Mouse (Mus musculus) lung, adult 2 months (tissue): ENCODE results near the gene Smpdl3b. TPM values are rescaled to one million over a fixed set of nuclear protein-coding genes. Genes with fewer than 3 reads are reported as not detected.
"Not testable (repeated sequence)": the region's sequence is repeated elsewhere in the genome, so short reads cannot be mapped to it uniquely, and the experiment has no call there.

ENCODE experiments used
- DNase-seq: peaks from one replicate; pipeline ENCODE4 v3.0.0; 2022
- H3K4me1 ChIP-seq: fragments of 200-500 bp; 2 replicates; pipeline ENCODE4 v1.6.1; 2011; ENCODE audit warnings: low read length; ENCODE audit not compliant: control insufficient read depth, insufficient read depth
- H3K4me3 ChIP-seq: fragments of 200-500 bp; replicated peaks from 2 replicates; pipeline ENCODE3; 2011; ENCODE audit warnings: low read depth, mild to moderate bottlenecking, control low read depth, low read length; ENCODE audit errors: extremely low read depth
- CTCF ChIP-seq: fragments of 200-500 bp; IDR thresholded peaks from 2 replicates; pipeline ENCODE4 v1.5.1; 2011; ENCODE audit warnings: mild to moderate bottlenecking, low read length, control low read depth; ENCODE audit not compliant: insufficient read depth
- POLR2A ChIP-seq: fragments of 200-500 bp; IDR thresholded peaks from 2 replicates; pipeline ENCODE4 v1.6.1; 2011; ENCODE audit warnings: low read depth, mild to moderate bottlenecking, control low read depth, low read length, borderline replicate concordance; ENCODE audit errors: extremely low read depth
- WGBS: fragments of 180-500 bp; shearing (Covaris S2); methylation state at CpG from one replicate; pipeline ENCODE4 v1.1.7; 2018; 5-methylcytosine and 5-hydroxymethylcytosine counted together
- polyA plus RNA-seq: library from polyadenylated mRNA; depleted of rRNA; stranded (reverse); fragments of >200 nt; gene quantifications from 2 replicates; pipeline ENCODE4 v1.2.3, GENCODE M21; 2012

Gene Smpdl3b
- polyA plus RNA-seq, 1 experiment: 6.6 TPM

GRCm38 (mm10) chr4:132780288-132780687, 23.2 kb upstream of the Smpdl3b start:
- DNase-seq: no peak
- no peaks in the 10 kb centered on the region for H3K4me1 ChIP-seq
- H3K4me3 ChIP-seq: no peak overlapping the region
- WGBS: 77% methylated on average over 4 of the region's 4 CpGs
- no peak for TF ChIP-seq CTCF
- TF ChIP-seq POLR2A: no peak

GRCm38 (mm10) chr4:132778562-132779201, 21.6 kb upstream of the Smpdl3b start:
- TF ChIP-seq POLR2A (no peak), CTCF (no peak)
- DNase-seq: no peak
- Histone ChIP-seq H3K4me3 (no peak overlapping the region), H3K4me1 (no peaks in the 10 kb centered on the region)
- WGBS: 92% methylated on average over 6 of the region's 6 CpGs

- WGBS: 81% methylated on average over 5 of the region's 5 CpGs
- DNase-seq: peak; percentile 63
- Histone ChIP-seq H3K4me3 (no peak overlapping the region), H3K4me1 (no peaks in the 10 kb centered on the region)
- no peak for TF ChIP-seq POLR2A
- TF ChIP-seq CTCF: peak; percentile 72
Measured at GRCm38 (mm10) chr4:132776764-132777163, 19.7 kb upstream of the Smpdl3b start.

- DNase-seq: no peak
- 79% methylated on average over 3 of the region's 3 CpGs for WGBS
- no peak for TF ChIP-seq CTCF
- Histone ChIP-seq H3K4me1 (no peaks in the 10 kb centered on the region), H3K4me3 (no peak overlapping the region)
Measured at GRCm38 (mm10) chr4:132774905-132775304, 17.9 kb upstream of the Smpdl3b start.

GRCm38 (mm10) chr4:132771776-132772175, 14.7 kb upstream of the Smpdl3b start:
- 65% methylated on average over 9 of the region's 9 CpGs for WGBS
- H3K4me3 ChIP-seq: no peak overlapping the region
- no peak for TF ChIP-seq CTCF
- TF ChIP-seq POLR2A: no peak
- no peak for DNase-seq
- H3K4me1 ChIP-seq: no peaks in the 10 kb centered on the region

GRCm38 (mm10) chr4:132767914-132768876, 11.1 kb upstream of the Smpdl3b start, which contains the start of gene Rpa2:
Gene Rpa2 (plus strand): TSS chr4:132768332.
- under 1% methylated on average over 71 of the region's 71 CpGs for WGBS
- TF ChIP-seq CTCF (no peak), POLR2A (peak; percentile 50; the same call in 1 of the 2 replicates)
- Histone ChIP-seq H3K4me1 (no peaks in the 10 kb centered on the region), H3K4me3 (peak within 1 kb of the TSS; percentile 87)
- peak; percentile 97 for DNase-seq

GRCm38 (mm10) chr4:132763125-132763524, 6.1 kb upstream of the Smpdl3b start:
- H3K4me1 ChIP-seq, DNase-seq, H3K4me3 ChIP-seq: not testable (repeated sequence)
- WGBS: 91% methylated on average over 3 of the region's 3 CpGs

GRCm38 (mm10) chr4:132762602-132763001, 5.5 kb upstream of the Smpdl3b start:
- TF ChIP-seq POLR2A (no peak), CTCF (no peak)
- WGBS: 66% methylated on average over 6 of the region's 6 CpGs
- Histone ChIP-seq H3K4me3 (no peak overlapping the region), H3K4me1 (no peaks in the 10 kb centered on the region)
- DNase-seq: no peak

- WGBS: 30% methylated on average over 3 of the region's 3 CpGs
- Histone ChIP-seq H3K4me1 (no peaks in the 10 kb centered on the region), H3K4me3 (no peak overlapping the region)
- TF ChIP-seq CTCF: no peak
- no peak for TF ChIP-seq POLR2A
- no peak for DNase-seq
Measured at GRCm38 (mm10) chr4:132760296-132760695, 3.2 kb upstream of the Smpdl3b start.

GRCm38 (mm10) chr4:132757633-132758351, 740 bp upstream of the Smpdl3b start:
- no peaks in the 10 kb centered on the region for H3K4me1 ChIP-seq
- DNase-seq: no peak
- TF ChIP-seq POLR2A (no peak), CTCF (no peak)
- 70% methylated on average over 7 of the region's 7 CpGs for WGBS
- H3K4me3 ChIP-seq: no peak overlapping the region
